Mouse (Mus musculus) hindbrain, embryonic 12.5 days (tissue): ENCODE data around the gene Olfr1424. TPM values are rescaled to one million over a fixed set of nuclear protein-coding genes. Genes with fewer than 3 reads are reported as not detected.
A peak's percentile ranks its signal among the peaks of the same experiment; 100 is the strongest.

ENCODE experiments used
- ATAC-seq: fragments of 200-750 bp; cut with Nextera tagmentation; 2 replicates; pipeline ENCODE4 v1.8.0; 2017; ENCODE audit warnings: moderate TSS enrichment; ENCODE audit not compliant: low FRiP score
- H3K27ac ChIP-seq: fragments of 300-500 bp; sonication (generic); 2 replicates; pipeline ENCODE4 v1.5.1; 2016; ENCODE audit warnings: mild to moderate bottlenecking
- H3K27me3 ChIP-seq: fragments of 300-500 bp; sonication (generic); 2 replicates; pipeline ENCODE4 v1.6.1; 2016; ENCODE audit warnings: mild to moderate bottlenecking
- H3K36me3 ChIP-seq: fragments of 300-500 bp; sonication (generic); 2 replicates; pipeline ENCODE4 v1.6.1; 2016; ENCODE audit warnings: mild to moderate bottlenecking
- H3K4me1 ChIP-seq: fragments of 300-500 bp; sonication (generic); 2 replicates; pipeline ENCODE4 v1.6.1; 2016
- H3K4me2 ChIP-seq: fragments of 300-500 bp; sonication (generic); replicated peaks from 2 replicates; pipeline ENCODE4 v1.6.1; 2016; ENCODE audit warnings: mild to moderate bottlenecking
- H3K4me3 ChIP-seq: fragments of 300-500 bp; sonication (generic); 2 replicates; pipeline ENCODE4 v1.5.1; 2016; ENCODE audit warnings: mild to moderate bottlenecking
- H3K9ac ChIP-seq: fragments of 300-500 bp; sonication (generic); 2 replicates; pipeline ENCODE4 v1.6.1; 2016; ENCODE audit warnings: mild to moderate bottlenecking, moderate library complexity
- H3K9me3 ChIP-seq: fragments of 300-500 bp; sonication (generic); replicated peaks from 2 replicates; pipeline ENCODE4 v1.6.1; 2016; ENCODE audit warnings: mild to moderate bottlenecking
- WGBS: fragments of 180-500 bp; shearing (Covaris S2); methylation state at CpG from one replicate; pipeline ENCODE4 v1.1.7; 2016; 5-methylcytosine and 5-hydroxymethylcytosine counted together
- polyA plus RNA-seq: library from polyadenylated mRNA; unstranded; fragments of >200 nt; fragmentation: Nextera tagmentation; extraction: Ambion mirVana; gene quantifications from 2 replicates; pipeline ENCODE4 v1.2.1, GENCODE M21; 2016

Olfr1424 gene
- polyA plus RNA-seq, 1 experiment from 2014 or later: not detected

GRCm38 (mm10) chr19:12016192-12016591 lies 46.3 kb downstream of the Olfr1424 start:
- no peak overlapping the region for H3K9ac ChIP-seq
- no peak overlapping the region for H3K4me3 ChIP-seq
- ATAC-seq: no peak
- no peaks in the 10 kb centered on the region for H3K9me3 ChIP-seq
- no peak overlapping the region for H3K4me2 ChIP-seq
- H3K4me1 ChIP-seq: no peaks in the 10 kb centered on the region
- no peaks in the 10 kb centered on the region for H3K27me3 ChIP-seq
- 64% methylated on average over 4 of the region's 4 CpGs for WGBS
- no peaks in the 10 kb centered on the region for H3K36me3 ChIP-seq
- H3K27ac ChIP-seq: no peak overlapping the region

- WGBS: 69% methylated on average over 8 of the region's 8 CpGs
- Histone ChIP-seq H3K9ac (no peak overlapping the region), H3K36me3 (no peaks in the 10 kb centered on the region), H3K9me3 (no peaks in the 10 kb centered on the region), H3K4me3 (no peak overlapping the region), H3K27me3 (no peaks in the 10 kb centered on the region), H3K4me2 (no peak overlapping the region), H3K4me1 (no peaks in the 10 kb centered on the region), H3K27ac (no peak overlapping the region)
- no peak for ATAC-seq
Measured at GRCm38 (mm10) chr19:12015708-12016107, 46.8 kb downstream of the Olfr1424 start.

- Histone ChIP-seq H3K36me3 (no peaks in the 10 kb centered on the region), H3K27ac (no peak overlapping the region), H3K4me2 (peak overlapping the region; percentile 59), H3K4me1 (no peaks in the 10 kb centered on the region), H3K9me3 (no peaks in the 10 kb centered on the region), H3K9ac (peak overlapping the region; percentile 39; the same call in 1 of the 2 replicates), H3K4me3 (peak overlapping the region; percentile 59), H3K27me3 (no peaks in the 10 kb centered on the region)
- 1% methylated on average over 12 of the region's 12 CpGs for WGBS
- no peak for ATAC-seq
Measured at GRCm38 (mm10) chr19:12013228-12013627, 49.3 kb downstream of the Olfr1424 start.

GRCm38 (mm10) chr19:12012615-12013014 lies 49.9 kb downstream of the Olfr1424 start:
- Histone ChIP-seq H3K27ac (no peak overlapping the region), H3K4me1 (peaks cover under 1% of the 10 kb centered on the region; the same call in 1 of the 2 replicates), H3K27me3 (no peaks in the 10 kb centered on the region), H3K4me2 (peak overlapping the region; percentile 59), H3K9ac (peak overlapping the region; percentile 39; the same call in 1 of the 2 replicates), H3K4me3 (peak overlapping the region; percentile 59), H3K36me3 (no peaks in the 10 kb centered on the region), H3K9me3 (no peaks in the 10 kb centered on the region)
- under 1% methylated on average over 10 of the region's 10 CpGs for WGBS
- no peak for ATAC-seq

- peak; percentile 82 for ATAC-seq
- no peaks in the 10 kb centered on the region for H3K27me3 ChIP-seq
- H3K9me3 ChIP-seq: no peaks in the 10 kb centered on the region
- WGBS: under 1% methylated on average over 49 of the region's 49 CpGs
- peak overlapping the region; percentile 59 for H3K4me3 ChIP-seq
- H3K36me3 ChIP-seq: no peaks in the 10 kb centered on the region
- H3K27ac ChIP-seq: peak overlapping the region; percentile 70
- peaks cover 6% of the 10 kb centered on the region; the same call in 1 of the 2 replicates for H3K4me1 ChIP-seq
- H3K9ac ChIP-seq: no peak overlapping the region
- peak overlapping the region; percentile 59 for H3K4me2 ChIP-seq
Measured at GRCm38 (mm10) chr19:12011560-12012556, 50.6 kb downstream of the Olfr1424 start.

- H3K4me1 ChIP-seq: peaks cover 7% of the 10 kb centered on the region
- H3K36me3 ChIP-seq: no peaks in the 10 kb centered on the region
- peak overlapping the region; percentile 59 for H3K4me3 ChIP-seq
- peak overlapping the region; percentile 59 for H3K4me2 ChIP-seq
- ATAC-seq: peak; percentile 59
- no peaks in the 10 kb centered on the region for H3K27me3 ChIP-seq
- peak overlapping the region; percentile 77 for H3K9ac ChIP-seq
- H3K9me3 ChIP-seq: no peaks in the 10 kb centered on the region
- peak overlapping the region; percentile 91 for H3K27ac ChIP-seq
- WGBS: under 1% methylated on average over 26 of the region's 26 CpGs
Measured at GRCm38 (mm10) chr19:12010916-12011559, 51.4 kb downstream of the Olfr1424 start.

GRCm38 (mm10) chr19:12010281-12010771 lies 52.2 kb downstream of the Olfr1424 start:
- Histone ChIP-seq H3K27me3 (no peaks in the 10 kb centered on the region), H3K4me1 (peaks cover 7% of the 10 kb centered on the region), H3K27ac (peak overlapping the region; percentile 91), H3K4me3 (peak overlapping the region; percentile 59), H3K36me3 (no peaks in the 10 kb centered on the region), H3K4me2 (peak overlapping the region; percentile 59), H3K9ac (peak overlapping the region; percentile 77), H3K9me3 (no peaks in the 10 kb centered on the region)
- ATAC-seq: peak; percentile 23
- WGBS: 1% methylated on average over 24 of the region's 24 CpGs

GRCm38 (mm10) chr19:12009501-12010280 lies 52.8 kb downstream of the Olfr1424 start:
- H3K4me1 ChIP-seq: peaks cover 9% of the 10 kb centered on the region
- H3K36me3 ChIP-seq: no peaks in the 10 kb centered on the region
- H3K27ac ChIP-seq: peak overlapping the region; percentile 91
- peak overlapping the region; percentile 59 for H3K4me2 ChIP-seq
- H3K9ac ChIP-seq: peak overlapping the region; percentile 77
- H3K27me3 ChIP-seq: no peaks in the 10 kb centered on the region
- under 1% methylated on average over 24 of the region's 24 CpGs for WGBS
- no peaks in the 10 kb centered on the region for H3K9me3 ChIP-seq
- peak overlapping the region; percentile 59 for H3K4me3 ChIP-seq
- ATAC-seq: 0 out of 2 replicates have a peak, but pooled peaks have one; percentile 9

Other genes with a start within 250 kb of the Olfr1424 start
- gene Stx3, start 243.3 kb downstream of the Olfr1424 start, polyA plus RNA-seq: 8.6 TPM in 2 replicates
- gene Olfr1417, start 223.5 kb downstream of the Olfr1424 start, polyA plus RNA-seq: not detected in 2 replicates
- not detected in 2 replicates for gene Olfr1418, start 201.6 kb downstream of the Olfr1424 start, polyA plus RNA-seq
- gene Olfr1419, start 187.6 kb downstream of the Olfr1424 start, polyA plus RNA-seq: 0.20 TPM in 1 of 2 replicates, not detected in the other
- gene Olfr1420, start 176.1 kb downstream of the Olfr1424 start, polyA plus RNA-seq: 0.09 TPM in 1 of 2 replicates, not detected in the other
- 23.9 and 24.0 TPM in 2 replicates for gene Patl1, start 150.3 kb downstream of the Olfr1424 start, polyA plus RNA-seq
- gene Osbp, start 96.7 kb downstream of the Olfr1424 start, polyA plus RNA-seq: 5.4 and 5.5 TPM in 2 replicates
- gene Olfr1423, start 21.4 kb downstream of the Olfr1424 start, polyA plus RNA-seq: 0.04 TPM in 1 of 2 replicates, not detected in the other
- not detected in 2 replicates for gene Olfr1425, start 15.0 kb upstream of the Olfr1424 start, polyA plus RNA-seq
- not detected in 2 replicates for gene Olfr1426, start 29.3 kb upstream of the Olfr1424 start, polyA plus RNA-seq
- not detected in 2 replicates for gene Olfr1427, start 40.7 kb upstream of the Olfr1424 start, polyA plus RNA-seq
- gene Olfr1428, start 53.2 kb upstream of the Olfr1424 start, polyA plus RNA-seq: not detected in 2 replicates
- not detected in 2 replicates for gene Olfr76, start 60.5 kb upstream of the Olfr1424 start, polyA plus RNA-seq
- not detected in 2 replicates for gene Olfr1555-ps1, start 107.4 kb upstream of the Olfr1424 start, polyA plus RNA-seq
- not detected in 2 replicates for gene Olfr1431, start 138.0 kb upstream of the Olfr1424 start, polyA plus RNA-seq
- not detected in 2 replicates for gene Olfr1432, start 169.9 kb upstream of the Olfr1424 start, polyA plus RNA-seq
- gene Olfr262, start 179.0 kb upstream of the Olfr1424 start, polyA plus RNA-seq: not detected in 2 replicates
- not detected in 2 replicates for gene Olfr235, start 198.3 kb upstream of the Olfr1424 start, polyA plus RNA-seq
- not detected in 2 replicates for gene Olfr1434, start 217.2 kb upstream of the Olfr1424 start, polyA plus RNA-seq
- not detected in 2 replicates for gene Olfr1436, start 236.4 kb upstream of the Olfr1424 start, polyA plus RNA-seq